20 mouse cellular contexts compared by ENCODE assay signal in genomic region chr9:113643669-113644068, GRCm38 (mm10).
DNase-seq lines count a peak whose midpoint lies in the region; ATAC-seq lines count a peak whose summit lies in the region.
"Had no signal": no experiment of that assay in that cellular context is flagged by ENCODE, and none has a peak within 500 bp of the region (broad histone marks: within the 10 kb centered on the region; RNA-seq: fewer than 3 reads in every experiment).

No protein-coding gene starts in this region.

- no peak overlapping the region for H3K4me3 ChIP-seq in hindbrain, embryonic 16.5 days (ENCODE audit: low read length)
- no peak overlapping the region for H3K4me3 ChIP-seq in hindbrain, embryonic 10.5 days
- no peak overlapping the region for H3K4me3 ChIP-seq in midbrain, embryonic 15.5 days
- no peak overlapping the region for H3K4me3 ChIP-seq in midbrain, embryonic 10.5 days
- H3K4me3 ChIP-seq in limb, embryonic 12.5 days (replicated peaks), result no peak overlapping the region
- H3K4me3 ChIP-seq in limb, embryonic 15.5 days, result no peak overlapping the region
- H3K4me3 ChIP-seq: forebrain, embryonic 12.5 days; heart, embryonic 12.5 days; intestine, embryonic 15.5 days; layer of hippocampus, adult 2 months had no signal

- no peaks in the 10 kb centered on the region for H3K27me3 ChIP-seq in hindbrain, embryonic 16.5 days (replicated peaks; ENCODE audit: control insufficient read depth, insufficient read depth, low read length)
- no peaks in the 10 kb centered on the region for H3K27me3 ChIP-seq in hindbrain, embryonic 10.5 days (ENCODE audit: insufficient read depth, poor library complexity, severe bottlenecking)
- H3K27me3 ChIP-seq in midbrain, embryonic 15.5 days (replicated peaks), result no peaks in the 10 kb centered on the region
- no peaks in the 10 kb centered on the region for H3K27me3 ChIP-seq in midbrain, embryonic 10.5 days (ENCODE audit: low read depth, poor library complexity, severe bottlenecking)
- H3K27me3 ChIP-seq in limb, embryonic 12.5 days, result no peaks in the 10 kb centered on the region
- no peaks in the 10 kb centered on the region for H3K27me3 ChIP-seq in limb, embryonic 15.5 days
- H3K27me3 ChIP-seq: forebrain, embryonic 12.5 days; heart, embryonic 12.5 days; intestine, embryonic 15.5 days had no signal

- ATAC-seq in hindbrain, embryonic 16.5 days, result 0 out of 2 replicates have a peak, but pooled peaks have one; percentile 34
- ATAC-seq in midbrain, embryonic 15.5 days (replicated peaks), result no peak
- ATAC-seq in limb, embryonic 12.5 days (ENCODE audit: insufficient number of reproducible peaks, insufficient read depth, low FRiP score, low TSS enrichment, low read depth), result peak; percentile 66; the same call in 1 of the 2 replicates
- ATAC-seq in limb, embryonic 15.5 days (ENCODE audit: insufficient number of reproducible peaks, low FRiP score, low TSS enrichment, low read depth), result peak; percentile 48; the same call in 1 of the 2 replicates
- ATAC-seq: intestine, embryonic 15.5 days; lung, postnatal 0 days had no signal

- no peak overlapping the region for H3K4me2 ChIP-seq in hindbrain, embryonic 16.5 days (ENCODE audit: low read length)
- H3K4me2 ChIP-seq in midbrain, embryonic 15.5 days, result no peak overlapping the region
- peak overlapping the region; percentile 24; the same call in 1 of the 2 replicates for H3K4me2 ChIP-seq in limb, embryonic 12.5 days
- H3K4me2 ChIP-seq in limb, embryonic 15.5 days, result no peak overlapping the region
- H3K4me2 ChIP-seq: forebrain, embryonic 12.5 days; heart, embryonic 12.5 days; intestine, embryonic 15.5 days had no signal

- no peaks in the 10 kb centered on the region for H3K9me3 ChIP-seq in hindbrain, embryonic 16.5 days (ENCODE audit: control insufficient read depth, low read length)
- H3K9me3 ChIP-seq in hindbrain, embryonic 10.5 days, result 0 out of 2 replicates have a peak, but pooled peaks cover 2% of the 10 kb centered on the region
- no peaks in the 10 kb centered on the region for H3K9me3 ChIP-seq in midbrain, embryonic 15.5 days
- H3K9me3 ChIP-seq in midbrain, embryonic 10.5 days (replicated peaks), result no peaks in the 10 kb centered on the region
- no peaks in the 10 kb centered on the region for H3K9me3 ChIP-seq in limb, embryonic 12.5 days
- no peaks in the 10 kb centered on the region for H3K9me3 ChIP-seq in limb, embryonic 15.5 days
- H3K9me3 ChIP-seq: forebrain, embryonic 12.5 days; heart, embryonic 12.5 days; intestine, embryonic 15.5 days had no signal

- 71% methylated on average over 15 of the region's 15 CpGs for WGBS in hindbrain, embryonic 16.5 days
- 88% methylated on average over 15 of the region's 15 CpGs for WGBS in hindbrain, embryonic 10.5 days
- WGBS in midbrain, embryonic 15.5 days, result 79% methylated on average over 15 of the region's 15 CpGs
- WGBS in midbrain, embryonic 10.5 days, result 88% methylated on average over 15 of the region's 15 CpGs
- WGBS in limb, embryonic 12.5 days, result 28% methylated on average over 15 of the region's 15 CpGs
- WGBS in limb, embryonic 15.5 days, result 34% methylated on average over 15 of the region's 15 CpGs

- DNase-seq in hindbrain, embryonic 10.5 days (ENCODE audit: low spot score), result no peak
- no peak for DNase-seq in midbrain, embryonic 10.5 days (ENCODE audit: low spot score)
- no peak for DNase-seq in heart, postnatal 14 days
- DNase-seq: adrenal gland, adult 2 months; gastrocnemius, postnatal 10 days; heart, adult 11 months; heart, postnatal 36 days; liver; right cerebral cortex, postnatal 25 days; thymus, adult 18-20 months; thymus, postnatal 4 days had no signal

- H3K4me1 ChIP-seq in hindbrain, embryonic 16.5 days (ENCODE audit: control insufficient read depth, insufficient read depth, low read depth, low read length), result peaks cover 3% of the 10 kb centered on the region
- H3K4me1 ChIP-seq in hindbrain, embryonic 10.5 days (replicated peaks), result peaks cover 8% of the 10 kb centered on the region; the same call in 1 of the 2 replicates
- peaks cover 7% of the 10 kb centered on the region; the same call in 1 of the 2 replicates for H3K4me1 ChIP-seq in midbrain, embryonic 15.5 days
- H3K4me1 ChIP-seq in midbrain, embryonic 10.5 days, result peaks cover 5% of the 10 kb centered on the region
- H3K4me1 ChIP-seq in limb, embryonic 12.5 days (replicated peaks), result peaks cover 18% of the 10 kb centered on the region
- H3K4me1 ChIP-seq in limb, embryonic 15.5 days, result peaks cover 6% of the 10 kb centered on the region; the same call in 1 of the 2 replicates
- H3K4me1 ChIP-seq: intestine, embryonic 15.5 days had no signal

- intact Hi-C loops in heart, postnatal 14 days (cut with DNase I), result no loop called here

- H3K36me3 ChIP-seq in hindbrain, embryonic 16.5 days (ENCODE audit: control insufficient read depth, insufficient read depth, low read length), result no peaks in the 10 kb centered on the region
- no peaks in the 10 kb centered on the region for H3K36me3 ChIP-seq in hindbrain, embryonic 10.5 days
- H3K36me3 ChIP-seq in midbrain, embryonic 15.5 days (replicated peaks), result no peaks in the 10 kb centered on the region
- H3K36me3 ChIP-seq in midbrain, embryonic 10.5 days, result no peaks in the 10 kb centered on the region
- no peaks in the 10 kb centered on the region for H3K36me3 ChIP-seq in limb, embryonic 12.5 days
- no peaks in the 10 kb centered on the region for H3K36me3 ChIP-seq in limb, embryonic 15.5 days
- H3K36me3 ChIP-seq: forebrain, embryonic 12.5 days; heart, embryonic 12.5 days; intestine, embryonic 15.5 days had no signal

- no peak overlapping the region for H3K9ac ChIP-seq in hindbrain, embryonic 16.5 days (ENCODE audit: low read depth, low read length)
- no peak overlapping the region for H3K9ac ChIP-seq in midbrain, embryonic 15.5 days
- no peak overlapping the region for H3K9ac ChIP-seq in limb, embryonic 12.5 days (replicated peaks)
- H3K9ac ChIP-seq in limb, embryonic 15.5 days, result no peak overlapping the region
- H3K9ac ChIP-seq: forebrain, embryonic 12.5 days; heart, embryonic 12.5 days; intestine, embryonic 15.5 days had no signal

- no peak overlapping the region for H3K27ac ChIP-seq in hindbrain, embryonic 16.5 days (ENCODE audit: low read depth, low read length)
- H3K27ac ChIP-seq in hindbrain, embryonic 10.5 days, result no peak overlapping the region
- 0 out of 2 replicates have a peak overlapping the region, but pooled peaks have one; percentile 9 for H3K27ac ChIP-seq in midbrain, embryonic 15.5 days
- no peak overlapping the region for H3K27ac ChIP-seq in midbrain, embryonic 10.5 days (replicated peaks)
- H3K27ac ChIP-seq in limb, embryonic 12.5 days, result peak overlapping the region; percentile 50; the same call in 1 of the 2 replicates
- H3K27ac ChIP-seq in limb, embryonic 15.5 days, result no peak overlapping the region
- H3K27ac ChIP-seq: forebrain, embryonic 12.5 days; intestine, embryonic 15.5 days; layer of hippocampus, adult 2 months had no signal

Comparison
In these comparisons a context has a peak if more than half of its experiments do, and no peak if none do; other contexts are left out.
1. H3K27ac ChIP-seq: peak in midbrain, embryonic 15.5 days (single experiment) and limb, embryonic 12.5 days (single experiment); none in hindbrain, embryonic 16.5 days (single experiment), hindbrain, embryonic 10.5 days (single experiment), midbrain, embryonic 10.5 days (single experiment) and limb, embryonic 15.5 days (single experiment).